Comparison of ENCODE assay signal across 9 mouse cellular contexts in the genomic region with DNA sequence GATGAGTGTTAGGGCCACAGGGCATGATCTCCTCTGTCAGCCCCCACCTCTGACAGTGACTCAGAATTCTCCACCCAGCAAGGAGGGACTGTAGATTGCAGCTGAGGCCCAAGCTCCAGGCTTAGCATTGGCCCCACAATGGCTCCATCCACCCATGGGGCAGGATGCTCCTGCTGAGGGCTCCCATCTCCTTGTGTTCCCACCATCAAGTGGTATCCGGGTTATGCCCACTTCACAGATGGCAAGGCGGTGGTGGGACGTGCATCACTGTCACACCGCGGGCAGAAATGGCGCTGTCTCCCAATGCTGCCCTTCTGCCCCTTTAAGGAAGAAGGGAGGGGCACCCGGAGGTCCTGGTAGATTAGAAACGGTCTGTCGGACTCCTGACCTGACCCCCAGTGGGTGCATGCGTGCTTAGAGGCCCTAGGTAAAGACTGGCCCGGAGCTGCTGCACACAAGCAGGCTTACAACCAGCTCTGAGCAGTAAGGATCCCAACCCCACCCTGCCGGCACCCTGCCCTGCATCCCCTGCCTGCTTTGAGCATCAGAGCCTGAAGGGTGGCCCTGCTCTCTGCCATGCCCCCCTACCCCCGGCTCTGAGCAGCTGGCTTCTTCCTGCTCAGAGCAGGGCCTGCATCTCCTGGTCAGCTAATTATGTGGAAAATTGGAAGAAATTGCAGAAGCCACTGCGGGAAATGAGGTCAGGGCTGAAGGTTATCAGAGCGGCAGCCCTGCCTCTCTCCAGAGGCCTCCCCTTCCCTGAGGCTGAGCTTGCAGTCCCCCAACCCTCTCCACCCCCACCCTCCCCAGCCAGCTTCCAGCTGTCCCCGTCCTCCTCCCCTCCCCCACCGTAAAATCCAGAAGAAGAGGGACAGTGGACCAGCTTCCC.
DNase-seq lines count a peak whose midpoint lies in the region; ATAC-seq lines count a peak whose summit lies in the region.
"Had no signal": no experiment of that assay in that cellular context is flagged by ENCODE, and none has a peak within 500 bp of the region (broad histone marks: within the 10 kb centered on the region; RNA-seq: fewer than 3 reads in every experiment).

No protein-coding gene starts in this region.

- no peaks in the 10 kb centered on the region for H3K36me3 ChIP-seq in kidney, embryonic 16.5 days (ENCODE audit: insufficient read depth, low read length)
- H3K36me3 ChIP-seq in embryonic facial prominence, embryonic 14.5 days (ENCODE audit: control insufficient read depth, insufficient read depth, low read length), result no peaks in the 10 kb centered on the region
- H3K36me3 ChIP-seq in neural tube, embryonic 13.5 days, result no peaks in the 10 kb centered on the region

- H3K27me3 ChIP-seq in kidney, embryonic 16.5 days (ENCODE audit: insufficient read depth, low read length), result no peaks in the 10 kb centered on the region
- no peaks in the 10 kb centered on the region for H3K27me3 ChIP-seq in embryonic facial prominence, embryonic 14.5 days (replicated peaks; ENCODE audit: control insufficient read depth, insufficient read depth, low read length)
- no peaks in the 10 kb centered on the region for H3K27me3 ChIP-seq in neural tube, embryonic 13.5 days
- H3K27me3 ChIP-seq: Patski had no signal

- H3K4me1 ChIP-seq in kidney, embryonic 16.5 days (ENCODE audit: insufficient read depth, low read length), result peaks cover 79% of the 10 kb centered on the region
- H3K4me1 ChIP-seq in embryonic facial prominence, embryonic 14.5 days (ENCODE audit: control insufficient read depth, insufficient read depth, low read length), result peaks cover 71% of the 10 kb centered on the region
- H3K4me1 ChIP-seq in neural tube, embryonic 13.5 days (replicated peaks), result peaks cover 97% of the 10 kb centered on the region

- H3K9ac ChIP-seq in kidney, embryonic 16.5 days (replicated peaks; ENCODE audit: low read length), result 0 out of 2 replicates have a peak overlapping the region, but pooled peaks have one; percentile 14
- 0 out of 2 replicates have a peak overlapping the region, but pooled peaks have one; percentile 5 for H3K9ac ChIP-seq in embryonic facial prominence, embryonic 14.5 days (ENCODE audit: low read depth, low read length)
- H3K9ac ChIP-seq in neural tube, embryonic 13.5 days, result peak overlapping the region; percentile 38; the same call in 1 of the 2 replicates

- DNase-seq in kidney, adult 11 months, result no peak
- peak; percentile 70 for DNase-seq in embryonic facial prominence, embryonic 14.5 days (ENCODE audit: low spot score)
- DNase-seq in kidney, postnatal 4 days, result peak; percentile 51 to 69
- DNase-seq in ovary, postnatal 10 days (ENCODE audit: low spot score), result no peak
- DNase-seq in thymus, postnatal 36 days, result no peak

- H3K27ac ChIP-seq in kidney, embryonic 16.5 days (ENCODE audit: low read length), result peak overlapping the region; percentile 55
- H3K27ac ChIP-seq in embryonic facial prominence, embryonic 14.5 days (replicated peaks; ENCODE audit: low read depth, low read length), result peak overlapping the region; percentile 15; the same call in 1 of the 2 replicates
- peak overlapping the region; percentile 89 for H3K27ac ChIP-seq in neural tube, embryonic 13.5 days (replicated peaks)

- ATAC-seq in kidney, embryonic 16.5 days (ENCODE audit: low FRiP score, low TSS enrichment), result peak; percentile 35
- peak; percentile 32; the same call in 1 of the 2 replicates for ATAC-seq in embryonic facial prominence, embryonic 14.5 days (ENCODE audit: low read depth)
- no peak for ATAC-seq in neural tube, embryonic 13.5 days (ENCODE audit: low read depth)
- ATAC-seq in inflammation-experienced regulatory T-cells, adult 6 months, result no peak
- ATAC-seq: Patski had no signal

- H3K4me2 ChIP-seq in kidney, embryonic 16.5 days (replicated peaks; ENCODE audit: low read depth, low read length), result peak overlapping the region; percentile 12; the same call in 1 of the 2 replicates
- no peak overlapping the region for H3K4me2 ChIP-seq in embryonic facial prominence, embryonic 14.5 days (ENCODE audit: low read depth, low read length)
- H3K4me2 ChIP-seq in neural tube, embryonic 13.5 days, result no peak overlapping the region

- H3K9me3 ChIP-seq in kidney, embryonic 16.5 days (ENCODE audit: low read length), result no peaks in the 10 kb centered on the region
- no peaks in the 10 kb centered on the region for H3K9me3 ChIP-seq in embryonic facial prominence, embryonic 14.5 days (ENCODE audit: control insufficient read depth, low read length)
- no peaks in the 10 kb centered on the region for H3K9me3 ChIP-seq in neural tube, embryonic 13.5 days

- no peak overlapping the region for H3K4me3 ChIP-seq in kidney, embryonic 16.5 days (ENCODE audit: low read length)
- no peak overlapping the region for H3K4me3 ChIP-seq in embryonic facial prominence, embryonic 14.5 days (ENCODE audit: low read depth, low read length)
- H3K4me3 ChIP-seq in neural tube, embryonic 13.5 days, result no peak overlapping the region

- 30% methylated on average over 16 of the region's 17 CpGs for WGBS in kidney, embryonic 16.5 days
- WGBS in embryonic facial prominence, embryonic 14.5 days, result 22% methylated on average over 13 of the region's 17 CpGs
- 22% methylated on average over 17 of the region's 17 CpGs for WGBS in neural tube, embryonic 13.5 days

Comparison
In these comparisons a context has a peak if more than half of its experiments do, and no peak if none do; other contexts are left out.
1. DNase-seq: peak in embryonic facial prominence, embryonic 14.5 days (single experiment) and kidney, postnatal 4 days (2 of 2); none in kidney, adult 11 months (single experiment), ovary, postnatal 10 days (single experiment) and thymus, postnatal 36 days (0 of 2).
2. ATAC-seq: peak in kidney, embryonic 16.5 days (single experiment) and embryonic facial prominence, embryonic 14.5 days (single experiment); none in neural tube, embryonic 13.5 days (single experiment) and inflammation-experienced regulatory T-cells, adult 6 months (single experiment).
3. H3K27ac ChIP-seq: peak in every context shown above with its lines; median percentile 89 in neural tube, embryonic 13.5 days; 55 in kidney, embryonic 16.5 days; 15 in embryonic facial prominence, embryonic 14.5 days.
4. Peak in every context shown above with its lines, with median percentiles within 50 percentile points of each other: H3K9ac ChIP-seq.